Mouse (Mus musculus): ENCODE results near the gene Inpp5d. TPM values are rescaled to one million over a fixed set of nuclear protein-coding genes. Genes with fewer than 3 reads are reported as not detected.

The Inpp5d gene
- polyA plus RNA-seq, 1 experiment: 278 TPM

GRCm38 (mm10) chr1:87658937-87659617 is 39.0 kb downstream of the Inpp5d start:
- WGBS: 45% methylated on average over 8 of the region's 8 CpGs

DNA sequence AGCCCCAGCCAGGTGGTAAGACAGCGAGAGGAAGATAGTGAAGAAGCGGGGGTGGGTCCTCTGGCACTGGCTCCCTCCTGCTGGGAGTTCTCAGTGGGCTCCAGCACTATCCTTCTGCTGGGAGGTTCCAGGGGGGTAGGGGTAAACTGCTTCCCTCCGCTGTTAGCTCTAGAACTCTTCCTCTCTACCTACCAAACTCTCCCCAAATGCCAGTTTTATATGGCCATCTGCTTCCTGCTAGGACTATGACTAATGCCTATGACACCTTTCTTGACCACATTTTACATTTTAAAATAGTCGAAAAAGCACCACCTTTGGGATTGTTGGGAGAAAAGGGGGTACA is 39.5 kb downstream of the Inpp5d start:
- Histone ChIP-seq H3K4me1 (replicated peaks; ENCODE audit: control insufficient read depth, insufficient read depth, low read length) (peaks cover 41% of the 10 kb centered on the region), H3K27me3 (ENCODE audit: control insufficient read depth, insufficient read depth, low read length) (no peaks in the 10 kb centered on the region), H3K27ac (ENCODE audit: control insufficient read depth, insufficient read depth, low read length) (peak overlapping the region; percentile 50), H3K4me3 (ENCODE audit: control insufficient read depth, insufficient read depth, low read length) (no peak overlapping the region), H3K36me3 (ENCODE audit: control insufficient read depth, insufficient read depth, low read length) (no peaks in the 10 kb centered on the region)
- DNase-seq: no peak
- TF ChIP-seq CTCF (IDR thresholded peaks at IDR 0.05; ENCODE audit: borderline replicate concordance, control insufficient read depth, extremely low read depth, insufficient read depth, low read length, poor library complexity) (no peak), POLR2A (IDR thresholded peaks at IDR 0.05; ENCODE audit: control insufficient read depth, extremely low read depth, insufficient read depth, low read length, poor library complexity) (no peak)
- 54% methylated on average over 4 of the region's 4 CpGs for WGBS

More at GRCm38 (mm10) chr1:87658937-87659617, 39.0 kb downstream of the Inpp5d start:
- H3K27me3 ChIP-seq (ENCODE audit: control insufficient read depth, insufficient read depth, low read length): no peaks in the 10 kb centered on the region
- no peaks in the 10 kb centered on the region for H3K36me3 ChIP-seq (ENCODE audit: control insufficient read depth, insufficient read depth, low read length)
- H3K27ac ChIP-seq (ENCODE audit: control insufficient read depth, insufficient read depth, low read length): peak overlapping the region; percentile 57; the same call in 1 of the 2 replicates
- peaks cover 41% of the 10 kb centered on the region for H3K4me1 ChIP-seq (replicated peaks; ENCODE audit: control insufficient read depth, insufficient read depth, low read length)
- H3K4me3 ChIP-seq (ENCODE audit: control insufficient read depth, insufficient read depth, low read length): no peak overlapping the region
- no peak for TF ChIP-seq POLR2A (IDR thresholded peaks at IDR 0.05; ENCODE audit: control insufficient read depth, extremely low read depth, insufficient read depth, low read length, poor library complexity)
- no peak for TF ChIP-seq CTCF (IDR thresholded peaks at IDR 0.05; ENCODE audit: borderline replicate concordance, control insufficient read depth, extremely low read depth, insufficient read depth, low read length, poor library complexity)
- DNase-seq: peak; percentile 65

DNA sequence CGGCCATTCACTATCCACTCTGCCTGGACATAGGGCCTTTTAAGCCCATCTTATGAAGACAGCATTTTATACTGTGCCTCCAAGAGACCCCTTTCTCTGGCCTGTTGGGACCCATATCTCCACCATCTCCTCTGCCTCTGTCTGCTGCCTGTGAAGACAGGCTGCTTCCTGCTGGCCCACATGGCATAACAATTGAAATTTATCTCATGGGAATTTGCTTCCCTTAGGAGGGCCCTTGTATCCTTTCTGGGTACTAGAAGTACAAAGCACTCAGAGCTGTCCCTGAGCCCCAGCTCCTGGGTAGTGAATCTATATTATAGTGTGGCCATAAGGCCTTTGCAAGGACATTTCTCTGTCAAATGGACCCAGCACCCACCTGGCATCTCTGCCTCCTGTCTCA is 40.6 kb downstream of the Inpp5d start:
- no peaks in the 10 kb centered on the region for H3K36me3 ChIP-seq (ENCODE audit: control insufficient read depth, insufficient read depth, low read length)
- H3K4me3 ChIP-seq (ENCODE audit: control insufficient read depth, insufficient read depth, low read length): no peak overlapping the region
- H3K27ac ChIP-seq (ENCODE audit: control insufficient read depth, insufficient read depth, low read length): 0 out of 2 replicates have a peak overlapping the region, but pooled peaks have one; percentile 5
- no peak for DNase-seq
- H3K27me3 ChIP-seq (ENCODE audit: control insufficient read depth, insufficient read depth, low read length): no peaks in the 10 kb centered on the region
- TF ChIP-seq CTCF (IDR thresholded peaks at IDR 0.05; ENCODE audit: borderline replicate concordance, control insufficient read depth, extremely low read depth, insufficient read depth, low read length, poor library complexity): no peak
- no peak for TF ChIP-seq POLR2A (IDR thresholded peaks at IDR 0.05; ENCODE audit: control insufficient read depth, extremely low read depth, insufficient read depth, low read length, poor library complexity)
- H3K4me1 ChIP-seq (replicated peaks; ENCODE audit: control insufficient read depth, insufficient read depth, low read length): peaks cover 36% of the 10 kb centered on the region
- WGBS: 95% methylated on average over 1 of the region's 1 CpGs

- Histone ChIP-seq H3K4me1 (replicated peaks; ENCODE audit: control insufficient read depth, insufficient read depth, low read length) (peaks cover 15% of the 10 kb centered on the region), H3K27me3 (ENCODE audit: control insufficient read depth, insufficient read depth, low read length) (no peaks in the 10 kb centered on the region), H3K27ac (ENCODE audit: control insufficient read depth, insufficient read depth, low read length) (no peak overlapping the region), H3K36me3 (ENCODE audit: control insufficient read depth, insufficient read depth, low read length) (peaks cover 19% of the 10 kb centered on the region), H3K4me3 (ENCODE audit: control insufficient read depth, insufficient read depth, low read length) (no peak overlapping the region)
- no peak for TF ChIP-seq POLR2A (IDR thresholded peaks at IDR 0.05; ENCODE audit: control insufficient read depth, extremely low read depth, insufficient read depth, low read length, poor library complexity)
- no peak for TF ChIP-seq CTCF (IDR thresholded peaks at IDR 0.05; ENCODE audit: borderline replicate concordance, control insufficient read depth, extremely low read depth, insufficient read depth, low read length, poor library complexity)
- peak; percentile 13 for DNase-seq
- WGBS: 92% methylated on average over 2 of the region's 2 CpGs
These were observed 43.9 kb downstream of the Inpp5d start for GRCm38 (mm10) chr1:87663992-87664391.

DNA sequence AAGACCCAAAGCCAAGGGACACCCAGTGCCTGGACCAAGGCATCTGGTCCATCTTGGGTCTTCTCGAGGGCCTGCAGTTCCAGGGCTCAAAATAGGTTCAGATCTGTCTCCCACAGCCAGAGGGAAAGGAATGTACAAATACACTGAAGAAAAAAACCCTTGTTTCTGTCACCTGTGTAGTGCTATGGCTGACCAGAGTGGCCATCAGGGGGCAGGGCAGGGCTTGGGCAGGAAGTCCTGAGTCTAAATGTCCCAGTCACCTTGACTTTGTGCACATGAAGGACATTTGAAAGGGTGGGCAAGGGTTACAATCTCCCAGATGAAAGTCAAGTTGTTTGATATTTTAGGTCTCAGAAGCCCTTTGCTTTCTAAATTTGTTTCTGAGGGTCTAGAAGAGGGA is 46.9 kb downstream of the Inpp5d start:
- no peak overlapping the region for H3K4me3 ChIP-seq (ENCODE audit: control insufficient read depth, insufficient read depth, low read length)
- TF ChIP-seq CTCF (IDR thresholded peaks at IDR 0.05; ENCODE audit: borderline replicate concordance, control insufficient read depth, extremely low read depth, insufficient read depth, low read length, poor library complexity): no peak
- no peak for TF ChIP-seq POLR2A (IDR thresholded peaks at IDR 0.05; ENCODE audit: control insufficient read depth, extremely low read depth, insufficient read depth, low read length, poor library complexity)
- no peak overlapping the region for H3K27ac ChIP-seq (ENCODE audit: control insufficient read depth, insufficient read depth, low read length)
- no peaks in the 10 kb centered on the region for H3K4me1 ChIP-seq (replicated peaks; ENCODE audit: control insufficient read depth, insufficient read depth, low read length)
- H3K27me3 ChIP-seq (ENCODE audit: control insufficient read depth, insufficient read depth, low read length): no peaks in the 10 kb centered on the region
- H3K36me3 ChIP-seq (ENCODE audit: control insufficient read depth, insufficient read depth, low read length): peaks cover 37% of the 10 kb centered on the region
- no peak for DNase-seq
- WGBS: 94% methylated on average over 1 of the region's 1 CpGs

- no peak overlapping the region for H3K4me3 ChIP-seq (ENCODE audit: control insufficient read depth, insufficient read depth, low read length)
- no peaks in the 10 kb centered on the region for H3K4me1 ChIP-seq (replicated peaks; ENCODE audit: control insufficient read depth, insufficient read depth, low read length)
- DNase-seq: no peak
- H3K27me3 ChIP-seq (ENCODE audit: control insufficient read depth, insufficient read depth, low read length): no peaks in the 10 kb centered on the region
- H3K36me3 ChIP-seq (ENCODE audit: control insufficient read depth, insufficient read depth, low read length): peaks cover 37% of the 10 kb centered on the region
- WGBS: 97% methylated on average over 7 of the region's 7 CpGs
- no peak for TF ChIP-seq CTCF (IDR thresholded peaks at IDR 0.05; ENCODE audit: borderline replicate concordance, control insufficient read depth, extremely low read depth, insufficient read depth, low read length, poor library complexity)
- no peak overlapping the region for H3K27ac ChIP-seq (ENCODE audit: control insufficient read depth, insufficient read depth, low read length)
These were observed 48.2 kb downstream of the Inpp5d start for GRCm38 (mm10) chr1:87668300-87668699.

DNA sequence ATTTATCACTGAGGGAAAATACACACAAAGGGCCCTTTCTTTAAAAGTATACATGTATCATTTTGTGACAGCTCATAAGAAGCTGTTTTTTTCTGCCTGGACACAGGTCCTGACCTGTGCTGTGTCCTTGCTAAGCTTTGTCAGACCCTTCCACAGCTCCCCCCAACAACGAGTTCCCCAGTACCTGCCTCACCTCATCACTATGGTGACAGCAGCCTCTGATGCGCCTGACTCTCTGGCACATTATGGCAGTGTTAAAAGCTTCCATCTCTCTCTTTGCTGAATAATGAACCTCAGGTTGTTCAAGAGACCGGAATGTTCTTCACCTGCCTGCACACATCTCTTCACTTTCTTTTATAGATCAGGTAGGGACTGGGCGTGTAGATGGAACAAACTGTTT is 51.4 kb downstream of the Inpp5d start:
- no peak for DNase-seq
- H3K4me1 ChIP-seq (replicated peaks; ENCODE audit: control insufficient read depth, insufficient read depth, low read length): no peaks in the 10 kb centered on the region
- no peak overlapping the region for H3K4me3 ChIP-seq (ENCODE audit: control insufficient read depth, insufficient read depth, low read length)
- H3K36me3 ChIP-seq (ENCODE audit: control insufficient read depth, insufficient read depth, low read length): peaks cover 39% of the 10 kb centered on the region
- no peak overlapping the region for H3K27ac ChIP-seq (ENCODE audit: control insufficient read depth, insufficient read depth, low read length)
- H3K27me3 ChIP-seq (ENCODE audit: control insufficient read depth, insufficient read depth, low read length): no peaks in the 10 kb centered on the region
- TF ChIP-seq POLR2A (IDR thresholded peaks at IDR 0.05; ENCODE audit: control insufficient read depth, extremely low read depth, insufficient read depth, low read length, poor library complexity) (no peak), CTCF (IDR thresholded peaks at IDR 0.05; ENCODE audit: borderline replicate concordance, control insufficient read depth, extremely low read depth, insufficient read depth, low read length, poor library complexity) (no peak)
- 93% methylated on average over 4 of the region's 4 CpGs for WGBS
